Mouse (Mus musculus) G1E-ER4 (cell line): ENCODE data around the gene Zfp764. TPM values are rescaled to one million over a fixed set of nuclear protein-coding genes. Genes with fewer than 3 reads are reported as not detected.

ENCODE experiments used
- GATA1 ChIP-seq: IDR thresholded peaks from one replicate; pipeline ENCODE4 v1.8.0; 2012; ENCODE audit warnings: low read length, inconsistent platforms
- polyA plus RNA-seq: library from polyadenylated mRNA; stranded (reverse); fragments of >175 nt; gene quantifications from 2 replicates; pipeline ENCODE4 v1.2.3, GENCODE M21; 2012

Zfp764 gene
- polyA plus RNA-seq, 1 experiment, result 0.25 TPM

DNA sequence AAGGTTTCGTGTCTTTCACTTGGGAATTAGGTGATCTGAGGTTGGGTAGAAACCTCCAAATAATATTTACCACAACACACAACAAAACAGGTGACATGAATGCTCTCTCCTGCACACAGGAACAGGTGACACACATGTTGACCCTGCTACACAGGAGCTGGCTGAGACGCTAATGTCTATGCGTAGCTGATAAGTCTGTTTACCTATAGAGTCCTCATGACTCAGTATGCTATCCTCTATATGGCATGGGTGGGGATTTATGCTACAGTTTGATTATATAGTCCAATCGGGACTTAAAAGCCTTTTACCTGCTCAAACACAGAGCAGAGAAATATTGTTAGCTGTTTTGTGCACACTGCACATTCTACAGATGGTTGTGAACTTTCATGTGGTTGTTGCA, 46.4 kb downstream of the Zfp764 start:
- no peak for TF ChIP-seq GATA1

DNA sequence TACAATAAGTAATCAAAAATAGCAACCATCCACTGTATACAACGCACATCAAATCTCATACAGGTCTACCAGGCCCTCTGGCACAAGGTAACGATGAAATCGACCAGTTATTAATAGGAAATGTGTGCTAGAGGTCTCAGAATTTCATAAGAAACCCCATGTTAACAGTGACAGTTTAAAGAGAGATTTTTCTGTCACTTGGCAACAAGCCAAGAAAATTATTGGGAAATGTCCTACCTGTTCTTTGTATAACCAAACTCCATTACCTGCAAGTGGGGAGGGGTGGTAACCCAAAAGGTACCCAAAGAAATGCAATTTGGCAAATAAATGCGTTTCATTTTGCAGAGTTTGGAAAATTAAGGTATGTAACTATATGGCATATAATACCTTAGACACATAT, 48.1 kb downstream of the Zfp764 start:
- no peak for TF ChIP-seq GATA1

DNA sequence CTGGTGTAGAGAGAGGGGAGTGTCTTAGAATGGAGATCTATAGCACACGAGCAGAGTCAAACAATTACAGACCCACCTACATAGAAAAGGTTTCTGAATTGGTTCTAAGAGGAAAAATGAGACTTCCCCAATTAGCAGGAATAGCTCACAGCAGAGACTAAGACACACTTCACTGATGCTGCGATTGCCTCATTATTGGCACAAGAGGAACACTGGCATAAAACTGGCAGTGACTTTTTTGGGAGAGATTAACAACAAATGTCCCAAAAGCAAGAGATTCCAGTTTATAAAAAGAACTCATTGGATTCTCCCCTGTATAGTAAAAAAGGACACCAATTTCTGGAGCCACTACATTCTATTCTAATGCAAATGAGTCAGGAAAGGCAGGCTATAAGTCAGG, 48.8 kb downstream of the Zfp764 start:
- no peak for TF ChIP-seq GATA1

DNA sequence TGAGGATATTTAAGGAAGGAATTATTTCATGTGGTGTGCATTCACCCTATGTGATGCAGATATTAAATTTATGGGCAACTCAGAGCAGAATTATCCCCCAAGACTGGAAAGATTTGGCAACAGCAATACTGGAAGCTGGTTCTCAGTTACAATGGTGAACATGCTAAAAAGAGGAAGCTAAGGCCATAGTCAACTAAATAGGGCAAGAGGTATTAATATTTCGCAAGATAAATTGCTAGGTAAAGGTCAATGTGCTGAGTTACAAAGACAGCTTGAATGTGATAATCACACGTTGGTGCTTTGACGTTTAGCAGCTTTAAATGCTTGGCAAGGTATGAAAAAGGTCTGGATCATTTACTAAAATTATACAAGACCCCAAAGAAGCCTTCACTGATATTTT, 50.8 kb downstream of the Zfp764 start:
- no peak for TF ChIP-seq GATA1

Other genes starting within 250 kb of the Zfp764 start
- gene Cd2bp2, start 210.8 kb downstream of the Zfp764 start, polyA plus RNA-seq, result 81.2 and 81.3 TPM in 2 replicates
- gene Tbc1d10b, start 198.4 kb downstream of the Zfp764 start, polyA plus RNA-seq, result 58.8 and 62.5 TPM in 2 replicates
- gene Mylpf, start 197.9 kb downstream of the Zfp764 start, polyA plus RNA-seq, result 1.2 and 4.3 TPM in 2 replicates
- 37.7 and 38.1 TPM in 2 replicates for gene Zfp553, start 173.8 kb downstream of the Zfp764 start, polyA plus RNA-seq
- gene Sept1, start 173.7 kb downstream of the Zfp764 start, polyA plus RNA-seq, result 151 and 170 TPM in 2 replicates
- gene Zfp771, start 162.5 kb downstream of the Zfp764 start, polyA plus RNA-seq, result 86.6 and 115 TPM in 2 replicates
- gene Dctpp1, start 146.1 kb downstream of the Zfp764 start, polyA plus RNA-seq, result 108 and 177 TPM in 2 replicates
- gene Sephs2, start 132.8 kb downstream of the Zfp764 start, polyA plus RNA-seq, result 68.0 and 94.5 TPM in 2 replicates
- 16.4 and 20.0 TPM in 2 replicates for gene Itgal, start 110.6 kb downstream of the Zfp764 start, polyA plus RNA-seq
- gene Zfp768, start 61.2 kb downstream of the Zfp764 start, polyA plus RNA-seq, result 28.1 and 30.7 TPM in 2 replicates
- gene Zfp747, start 30.8 kb downstream of the Zfp764 start, polyA plus RNA-seq, result 4.3 TPM in 2 replicates
- 1.1 and 1.4 TPM in 2 replicates for gene 9130019O22Rik, start 19.7 kb downstream of the Zfp764 start, polyA plus RNA-seq
- 7.2 and 9.7 TPM in 2 replicates for gene E430018J23Rik, start 13.2 kb downstream of the Zfp764 start, polyA plus RNA-seq
- gene Zfp688, start 15.2 kb upstream of the Zfp764 start, polyA plus RNA-seq, result 12.7 and 18.3 TPM in 2 replicates
- 15.2 and 16.3 TPM in 2 replicates for gene Zfp689, start 42.3 kb upstream of the Zfp764 start, polyA plus RNA-seq
- 62.8 and 67.0 TPM in 2 replicates for gene Prr14, start 52.8 kb upstream of the Zfp764 start, polyA plus RNA-seq
- gene Fbrs, start 72.4 kb upstream of the Zfp764 start, polyA plus RNA-seq, result 545 and 623 TPM in 2 replicates
- 43.4 and 44.6 TPM in 2 replicates for gene Srcap, start 105.2 kb upstream of the Zfp764 start, polyA plus RNA-seq
- gene Gm42715, start 112.8 kb upstream of the Zfp764 start, polyA plus RNA-seq, result 20.8 and 23.3 TPM in 2 replicates
- gene Tmem265, start 154.6 kb upstream of the Zfp764 start, polyA plus RNA-seq, result 0.48 and 1.3 TPM in 2 replicates
- 22.2 and 39.6 TPM in 2 replicates for gene Phkg2, start 166.5 kb upstream of the Zfp764 start, polyA plus RNA-seq
- 2.5 and 2.8 TPM in 2 replicates for gene Ccdc189, start 181.8 kb upstream of the Zfp764 start, polyA plus RNA-seq
- 49.0 and 49.7 TPM in 2 replicates for gene Rnf40, start 181.9 kb upstream of the Zfp764 start, polyA plus RNA-seq
- 21.6 and 22.6 TPM in 2 replicates for gene Zfp629, start 209.0 kb upstream of the Zfp764 start, polyA plus RNA-seq